Mouse (Mus musculus): ENCODE measurements around the gene Relb. TPM values are rescaled to one million over a fixed set of nuclear protein-coding genes. Genes with fewer than 3 reads are reported as not detected.

Gene Relb
- polyA plus RNA-seq, 1 experiment: 76.9 TPM

DNA sequence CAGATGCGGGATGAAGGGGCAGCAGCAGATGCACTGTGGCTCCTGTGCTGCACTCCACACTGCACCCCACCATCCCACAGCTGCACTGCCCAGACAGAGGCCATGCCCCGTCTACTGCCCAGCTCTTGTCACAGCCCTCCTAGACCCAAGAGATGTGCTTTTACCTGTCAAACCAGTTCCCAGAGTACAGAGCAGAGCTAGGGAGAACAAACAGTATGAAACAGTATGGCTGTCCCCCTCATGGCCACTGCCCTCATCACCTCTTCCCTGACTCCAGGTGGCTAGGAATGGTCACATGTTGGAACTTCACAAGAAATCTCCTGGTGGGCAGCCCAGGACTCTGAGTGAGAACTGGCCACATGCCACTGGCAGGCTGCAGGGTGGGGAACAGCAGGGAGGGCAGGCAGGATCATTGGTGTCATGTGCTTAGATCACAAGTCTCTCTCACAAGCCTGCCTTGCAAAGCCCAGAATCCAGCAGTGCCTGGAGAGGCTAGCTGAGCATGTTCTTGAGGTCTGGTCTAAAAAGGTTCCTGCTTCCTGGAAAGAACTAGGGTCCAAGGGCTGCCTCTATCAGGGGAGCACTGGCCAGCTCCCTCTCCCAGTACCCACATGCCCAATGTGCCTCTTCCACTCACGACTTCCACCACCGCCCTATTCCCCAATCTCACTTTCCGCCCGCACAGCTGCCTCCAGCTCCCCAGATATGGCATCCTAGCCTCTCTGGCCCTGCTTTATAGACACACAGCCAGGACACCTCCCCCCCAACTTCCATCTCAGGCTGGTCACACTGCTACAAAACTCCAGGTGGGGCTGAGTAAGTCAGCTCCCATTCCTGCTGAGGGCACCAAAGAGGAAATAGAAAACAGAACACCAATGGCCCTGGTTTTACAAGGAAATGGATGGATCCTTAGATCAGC, 71.0 kb downstream of the Relb start:
- peaks cover 2% of the 10 kb centered on the region; the same call in 1 of the 2 replicates for H3K36me3 ChIP-seq (ENCODE audit: control insufficient read depth, insufficient read depth, low read length)
- WGBS: 96% methylated on average over 6 of the region's 6 CpGs
- H3K27me3 ChIP-seq (ENCODE audit: control insufficient read depth, insufficient read depth, low read length): no peaks in the 10 kb centered on the region
- TF ChIP-seq POLR2A (IDR thresholded peaks at IDR 0.05; ENCODE audit: low read depth, low read length) (no peak), CTCF (IDR thresholded peaks at IDR 0.05; ENCODE audit: extremely low read depth, insufficient read depth, insufficient read length, insufficient replicate concordance) (no peak)
- no peak overlapping the region for H3K4me3 ChIP-seq (ENCODE audit: extremely low read depth, insufficient read depth, insufficient read length)
- peaks cover 14% of the 10 kb centered on the region; the same call in 1 of the 2 replicates for H3K4me1 ChIP-seq (ENCODE audit: control insufficient read depth, insufficient read depth, insufficient read length)
- no peak overlapping the region for H3K27ac ChIP-seq (ENCODE audit: insufficient read depth, low read length)
- no peak for DNase-seq (ENCODE audit: low read depth in 1 of 2, low spot score in 2 of 2)

GRCm38 (mm10) chr7:19557086-19557485, 72.2 kb downstream of the Relb start:
- Histone ChIP-seq H3K27ac (ENCODE audit: insufficient read depth, low read length) (no peak overlapping the region), H3K36me3 (ENCODE audit: control insufficient read depth, insufficient read depth, low read length) (peaks cover 2% of the 10 kb centered on the region; the same call in 1 of the 2 replicates), H3K4me1 (ENCODE audit: control insufficient read depth, insufficient read depth, insufficient read length) (peaks cover 8% of the 10 kb centered on the region; the same call in 1 of the 2 replicates), H3K4me3 (ENCODE audit: extremely low read depth, insufficient read depth, insufficient read length) (no peak overlapping the region), H3K27me3 (ENCODE audit: control insufficient read depth, insufficient read depth, low read length) (no peaks in the 10 kb centered on the region)
- WGBS: 87% methylated on average over 2 of the region's 2 CpGs
- TF ChIP-seq POLR2A (IDR thresholded peaks at IDR 0.05; ENCODE audit: low read depth, low read length) (no peak), CTCF (IDR thresholded peaks at IDR 0.05; ENCODE audit: extremely low read depth, insufficient read depth, insufficient read length, insufficient replicate concordance) (no peak)
- no peak for DNase-seq (ENCODE audit: low read depth in 1 of 2, low spot score in 2 of 2)

Other genes with a start within 250 kb of the Relb start
- 51.8 and 62.2 TPM in 2 replicates for gene Ercc2, start 247.4 kb downstream of the Relb start, polyA plus RNA-seq (2012; rRNA removed)
- 2.3 and 3.9 TPM in 2 replicates for gene Klc3, start 225.3 kb downstream of the Relb start, polyA plus RNA-seq (2012; rRNA removed)
- 0.62 and 0.92 TPM in 2 replicates for gene Ckm, start 224.7 kb downstream of the Relb start, polyA plus RNA-seq (2012; rRNA removed)
- 14.6 and 23.4 TPM in 2 replicates for gene Mark4, start 170.6 kb downstream of the Relb start, polyA plus RNA-seq (2012; rRNA removed)
- gene Exoc3l2, start 166.1 kb downstream of the Relb start, polyA plus RNA-seq (2012; rRNA removed): 7.1 and 7.7 TPM in 2 replicates
- gene Bloc1s3, start 121.1 kb downstream of the Relb start, polyA plus RNA-seq (2012; rRNA removed): 8.8 and 13.9 TPM in 2 replicates
- gene Trappc6a, start 121.0 kb downstream of the Relb start, polyA plus RNA-seq (2012; rRNA removed): 54.4 and 75.5 TPM in 2 replicates
- gene Nkpd1, start 111.6 kb downstream of the Relb start, polyA plus RNA-seq (2012; rRNA removed): 2.2 and 2.3 TPM in 2 replicates
- 56.2 and 71.0 TPM in 2 replicates for gene Ppp1r37, start 66.4 kb downstream of the Relb start, polyA plus RNA-seq (2012; rRNA removed)
- gene Zfp296, start 52.2 kb downstream of the Relb start, polyA plus RNA-seq (2012; rRNA removed): 20.9 and 33.0 TPM in 2 replicates
- 94.7 and 143 TPM in 2 replicates for gene Gemin7, start 51.8 kb downstream of the Relb start, polyA plus RNA-seq (2012; rRNA removed)
- 102 and 186 TPM in 2 replicates for gene Clasrp, start 25.0 kb downstream of the Relb start, polyA plus RNA-seq (2012; rRNA removed)
- gene Clptm1, start 35.6 kb upstream of the Relb start, polyA plus RNA-seq (2012; rRNA removed): 76.3 and 78.9 TPM in 2 replicates
- 1.2 and 5.5 TPM in 2 replicates for gene Apoc2, start 48.5 kb upstream of the Relb start, polyA plus RNA-seq (2012; rRNA removed)
- not detected in 2 replicates for gene Gm44805, start 52.0 kb upstream of the Relb start, polyA plus RNA-seq (2012; rRNA removed)
- 0.25 and 0.28 TPM in 2 replicates for gene Apoc4, start 52.0 kb upstream of the Relb start, polyA plus RNA-seq (2012; rRNA removed)
- 4.3 and 6.7 TPM in 2 replicates for gene Apoc1, start 63.2 kb upstream of the Relb start, polyA plus RNA-seq (2012; rRNA removed)
- 1,613 and 1,762 TPM in 2 replicates for gene Apoe, start 69.8 kb upstream of the Relb start, polyA plus RNA-seq (2012; rRNA removed)
- gene Tomm40, start 86.0 kb upstream of the Relb start, polyA plus RNA-seq (2012; rRNA removed): 51.1 and 66.8 TPM in 2 replicates
- gene Nectin2, start 121.0 kb upstream of the Relb start, polyA plus RNA-seq (2012; rRNA removed): 23.3 and 24.4 TPM in 2 replicates
- gene Bcam, start 141.6 kb upstream of the Relb start, polyA plus RNA-seq (2012; rRNA removed): 30.1 and 39.8 TPM in 2 replicates
- gene Cblc, start 167.4 kb upstream of the Relb start, polyA plus RNA-seq (2012; rRNA removed): 1.4 TPM in 2 replicates
- gene Bcl3, start 193.3 kb upstream of the Relb start, polyA plus RNA-seq (2012; rRNA removed): 102 and 149 TPM in 2 replicates
- 0.45 TPM in 1 of 2 replicates, not detected in the other for gene Gm19345, start 222.6 kb upstream of the Relb start, polyA plus RNA-seq (2012; rRNA removed)
- 17.0 and 21.7 TPM in 2 replicates for gene Ceacam16, start 231.9 kb upstream of the Relb start, polyA plus RNA-seq (2012; rRNA removed)

Measured in spleen, adult 2 months (tissue).